Mouse (Mus musculus) layer of hippocampus, adult 2 months (tissue): ENCODE data around the gene Psmc4. TPM values are rescaled to one million over a fixed set of nuclear protein-coding genes. Genes with fewer than 3 reads are reported as not detected.
A peak's percentile ranks its signal among the peaks of the same experiment; 100 is the strongest.

Experiments used
- DNase-seq, 2 experiments: peaks; one replicate each; pipeline ENCODE4 v3.0.0; 2022; ENCODE audit warnings: low spot score in 2 of 2
- H3K27ac ChIP-seq: fragments of 200-600 bp; 2 replicates; pipeline ENCODE4 v1.8.1; 2022
- H3K4me3 ChIP-seq: fragments of 200-600 bp; 2 replicates; pipeline ENCODE4 v1.8.1; 2022; ENCODE audit warnings: mild to moderate bottlenecking
- CTCF ChIP-seq: fragments of 200-600 bp; conservative IDR thresholded peaks from 2 replicates; pipeline ENCODE4 v1.8.1; 2022; ENCODE audit warnings: antibody characterized with exemption, mild to moderate bottlenecking, moderate library complexity
- total RNA-seq, 2 experiments: library from RNA; stranded (reverse); gene quantifications; 2 replicates each; pipeline ENCODE4 v1.2.3; 2021

Gene Psmc4
- total RNA-seq, 2 experiments from 2014 or later: 132 to 133 TPM

DNA sequence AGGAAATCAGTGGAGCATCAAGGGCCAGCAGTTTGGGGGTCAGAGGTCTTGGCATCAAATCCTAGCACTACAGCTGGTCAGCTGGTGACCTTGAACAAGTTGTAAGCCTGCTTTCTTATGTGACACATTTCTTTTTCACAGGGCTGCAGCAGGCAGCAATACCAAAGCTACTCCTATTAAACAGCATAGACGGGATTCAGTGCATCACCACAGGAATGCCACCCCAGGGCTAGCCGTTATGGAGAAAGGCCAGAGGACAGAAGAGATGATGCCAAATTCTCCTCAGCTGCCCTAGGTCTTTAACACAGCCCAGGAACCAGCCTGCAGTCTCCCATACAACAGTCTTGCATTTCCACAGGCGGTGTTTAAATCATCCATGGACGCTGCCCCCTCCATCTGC lies 5.4 kb downstream of the Psmc4 start:
- no peak for TF ChIP-seq CTCF

DNA sequence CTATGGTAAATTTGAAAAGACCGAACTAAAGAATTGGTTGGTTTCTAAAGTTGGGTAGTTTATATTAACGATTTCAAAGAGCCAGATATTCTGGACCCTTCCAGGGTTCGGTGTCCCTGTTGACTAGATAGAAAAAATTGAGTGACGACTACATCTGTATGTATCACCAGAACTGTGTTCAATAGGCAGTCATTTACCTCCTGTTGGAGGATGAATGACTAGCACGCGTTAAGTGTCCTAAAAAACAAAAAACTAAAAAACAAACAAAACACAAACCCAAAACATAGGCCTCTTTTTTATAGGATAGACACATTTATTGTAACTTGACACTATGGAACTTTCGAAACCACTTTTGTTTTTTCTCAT lies 35.5 kb downstream of the Psmc4 start:
- TF ChIP-seq CTCF: no peak; the same call in 1 of the 2 replicates
- DNase-seq: no peak
- peak overlapping the region; percentile 69 for H3K4me3 ChIP-seq
- peak overlapping the region; percentile 82 for H3K27ac ChIP-seq

More for the DNA sequence above, 5.4 kb downstream of the Psmc4 start:
- no peak for DNase-seq
- no peak overlapping the region for H3K27ac ChIP-seq
- H3K4me3 ChIP-seq: no peak overlapping the region

- Histone ChIP-seq H3K27ac (peak within 1 kb of the TSS; percentile 82), H3K4me3 (peak within 1 kb of the TSS; percentile 69)
- peak; percentile 71 to 78 for DNase-seq
- TF ChIP-seq CTCF: no peak
Observed at GRCm38 (mm10) chr7:28013549-28014444, 36.1 kb downstream of the Psmc4 start, which contains the start of gene Zfp850. TSS of gene Zfp850 (minus strand) at chr7:28014115.

DNA sequence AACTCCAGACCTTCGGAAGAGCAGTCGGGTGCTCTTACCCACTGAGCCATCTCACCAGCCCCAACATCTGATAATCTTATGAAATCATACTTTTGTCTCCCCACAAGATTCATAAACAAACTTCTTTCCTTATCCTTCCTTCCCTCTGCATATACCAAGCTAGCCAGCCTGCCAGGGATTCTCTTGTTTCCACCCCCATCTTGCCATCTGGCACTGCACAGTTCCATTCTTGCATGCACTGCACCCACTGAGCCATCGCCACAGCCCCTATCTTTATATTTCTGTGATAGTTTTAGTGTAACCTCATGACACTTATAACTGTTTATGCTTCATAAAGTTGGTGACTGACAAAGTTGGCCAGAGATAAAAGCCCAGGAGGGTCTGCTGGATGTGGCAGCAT lies 39.6 kb downstream of the Psmc4 start:
- no peak overlapping the region; the same call in 1 of the 2 replicates for H3K27ac ChIP-seq
- H3K4me3 ChIP-seq: no peak overlapping the region
- DNase-seq: peak; percentile 57 to 74
- no peak for TF ChIP-seq CTCF

Other genes with a start within 250 kb of the Psmc4 start
- gene Zfp626, start 242.9 kb downstream of the Psmc4 start, total RNA-seq: 1 to 10 TPM; 7.6 to 8.7 TPM
- 1 to 10 TPM; 4.0 to 4.4 TPM for gene Zfp59, start 211.5 kb downstream of the Psmc4 start, total RNA-seq
- 1 to 10 TPM; 2.6 to 2.9 TPM for gene Zfp607a, start 192.6 kb downstream of the Psmc4 start, total RNA-seq
- 10 to 100 TPM; 15.2 to 18.7 TPM for gene Zfp974, start 120.6 kb downstream of the Psmc4 start, total RNA-seq
- 10 to 100 TPM; 19.3 to 21.8 TPM for gene Zfp780b, start 70.9 kb downstream of the Psmc4 start, total RNA-seq
- gene Zfp850, start 36.0 kb downstream of the Psmc4 start, total RNA-seq: 1 to 10 TPM; 6.1 to 6.9 TPM
- 1 to 10 TPM in 1 of 2 experiments, under 1 TPM in 1; 0.95 to 1.2 TPM for gene Fcgbp, start 21.1 kb upstream of the Psmc4 start, total RNA-seq
- under 1 TPM in 1 of 2 experiments, not detected in 1; 0.05 TPM for gene 9530053A07Rik, start 79.4 kb upstream of the Psmc4 start, total RNA-seq
- 10 to 100 TPM; 51.7 to 52.3 TPM for gene Fbl, start 119.6 kb upstream of the Psmc4 start, total RNA-seq
- gene Dyrk1b, start 129.4 kb upstream of the Psmc4 start, total RNA-seq: 10 to 100 TPM; 44.7 to 46.9 TPM
- 10 to 100 TPM; 58.3 to 59.0 TPM for gene Eid2, start 217.8 kb upstream of the Psmc4 start, total RNA-seq
- 10 to 100 TPM; 34.3 to 37.5 TPM for gene Eid2b, start 227.6 kb upstream of the Psmc4 start, total RNA-seq
- gene Selenov, start 241.1 kb upstream of the Psmc4 start, total RNA-seq: under 1 TPM; 0.38 to 0.79 TPM